Mouse (Mus musculus) brown adipose tissue, adult 24 weeks (tissue): ENCODE data around the gene Rpa1. TPM values are rescaled to one million over a fixed set of nuclear protein-coding genes. Genes with fewer than 3 reads are reported as not detected.
"Not testable (repeated sequence)": the region's sequence is repeated elsewhere in the genome, so short reads cannot be mapped to it uniquely, and the experiment has no call there.

Experiments used
- H3K27ac ChIP-seq: fragments of 200-500 bp; replicated peaks from 2 replicates; pipeline ENCODE4 v1.5.1; 2012; ENCODE audit warnings: low read depth, mild to moderate bottlenecking, low read length
- H3K4me1 ChIP-seq: fragments of 200-500 bp; 2 replicates; pipeline ENCODE4 v1.6.1; 2012; ENCODE audit warnings: low read length, mixed read lengths; ENCODE audit not compliant: control insufficient read depth, insufficient read depth, insufficient read length
- H3K4me3 ChIP-seq: fragments of 200-500 bp; 2 replicates; pipeline ENCODE4 v1.5.1; 2012; ENCODE audit warnings: low read depth, mild to moderate bottlenecking, low read length, moderate library complexity; ENCODE audit not compliant: insufficient read depth
- polyA plus RNA-seq: library from polyadenylated mRNA; stranded (reverse); fragments of >200 nt; gene quantifications from 2 replicates; pipeline ENCODE4 v1.2.4, GENCODE M21; 2012; ENCODE audit not compliant: missing spikeins, insufficient read depth, insufficient read length

Gene Rpa1
- polyA plus RNA-seq, 1 experiment, result 24.7 TPM

DNA sequence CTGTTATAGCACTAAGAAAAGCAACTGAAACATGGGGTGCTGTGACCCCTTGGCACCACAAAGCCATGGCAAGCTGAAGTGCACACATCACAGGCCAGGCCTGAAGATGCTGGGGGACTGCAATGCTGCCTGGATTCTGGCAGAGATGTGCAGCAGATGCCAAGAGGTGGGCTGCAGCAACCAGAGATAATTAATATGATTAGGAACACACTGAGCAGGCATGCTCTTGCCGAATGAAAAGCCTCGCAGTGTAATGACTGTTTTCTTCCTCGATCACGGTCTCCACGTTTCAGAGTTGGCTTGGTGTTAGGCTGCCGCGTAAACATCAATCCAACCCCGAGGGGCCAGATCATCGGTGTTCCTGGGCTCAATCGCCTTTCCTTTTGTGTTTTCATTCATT, 48.3 kb downstream of the Rpa1 start:
- Histone ChIP-seq H3K27ac (no peak overlapping the region), H3K4me1 (no peaks in the 10 kb centered on the region), H3K4me3 (no peak overlapping the region)

DNA sequence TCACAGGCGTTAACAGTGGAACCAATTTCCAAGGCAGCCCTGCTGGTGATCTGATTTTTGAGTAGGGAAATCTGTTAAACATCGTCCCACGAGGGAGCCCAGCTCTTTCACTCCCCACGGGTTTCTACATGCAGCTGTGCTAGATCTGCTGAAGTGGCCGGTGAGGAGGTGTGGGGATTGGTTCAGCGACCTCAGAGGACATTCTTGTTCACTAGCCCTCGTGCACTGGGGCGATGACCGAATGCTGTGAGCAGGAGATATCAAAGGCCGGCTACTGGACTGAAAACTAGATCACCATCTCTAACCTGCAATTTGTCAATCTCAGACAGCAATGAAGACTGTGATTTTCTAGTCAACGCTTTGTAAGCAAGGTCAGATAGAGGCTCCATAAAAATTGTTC, 49.6 kb downstream of the Rpa1 start:
- no peak overlapping the region for H3K27ac ChIP-seq

DNA sequence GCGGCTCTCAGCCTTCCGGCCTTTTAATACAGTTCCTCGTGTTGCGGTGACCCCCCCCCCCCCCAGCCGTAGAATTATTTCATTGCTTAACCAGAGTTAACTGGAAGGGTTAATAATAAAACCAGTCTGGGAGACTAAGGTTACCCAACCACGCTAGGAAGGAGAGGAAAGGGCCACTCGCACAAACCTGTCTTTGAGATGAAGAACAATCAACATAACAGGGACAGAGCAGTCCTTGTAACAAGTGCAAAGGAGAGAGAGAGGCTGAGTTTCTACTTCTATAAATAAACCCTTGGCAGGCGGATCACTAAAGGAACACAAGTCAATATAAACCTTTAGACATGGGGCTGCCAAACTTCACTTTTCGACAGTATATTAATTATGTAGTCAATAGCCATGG, 50.5 kb downstream of the Rpa1 start:
- no peak overlapping the region for H3K27ac ChIP-seq

More for the DNA sequence above, 49.6 kb downstream of the Rpa1 start:
- no peak overlapping the region for H3K4me3 ChIP-seq
- no peaks in the 10 kb centered on the region for H3K4me1 ChIP-seq

DNA sequence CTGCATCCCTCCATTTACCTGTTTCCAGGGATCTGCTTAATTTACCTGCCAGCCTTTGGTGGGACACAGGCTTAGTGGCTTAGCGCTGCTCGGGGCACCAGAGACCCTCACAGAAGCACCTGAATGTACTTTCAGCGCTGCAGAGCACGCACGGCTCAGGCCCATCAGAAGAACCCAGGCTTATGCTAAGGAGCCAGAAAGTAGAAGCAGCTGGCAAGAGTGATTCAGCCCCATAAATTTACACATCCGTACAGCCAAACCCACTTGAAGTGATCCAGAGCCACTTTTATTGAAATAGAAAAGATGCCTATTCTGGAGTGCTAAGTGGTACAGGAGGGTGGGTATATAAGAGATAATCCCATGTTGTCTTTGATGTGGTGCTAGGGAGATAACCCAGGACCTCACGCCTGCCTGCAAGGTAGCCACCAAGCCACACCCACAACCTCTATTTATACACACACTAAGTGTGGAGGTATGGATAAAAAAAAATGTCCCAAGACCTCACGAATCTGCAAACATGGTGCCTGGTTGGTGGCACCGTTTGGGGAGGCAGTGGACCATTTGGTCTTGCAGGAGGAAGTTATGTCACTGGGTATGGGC, 51.6 kb downstream of the Rpa1 start:
- Histone ChIP-seq H3K27ac (no peak overlapping the region), H3K4me1 (no peaks in the 10 kb centered on the region), H3K4me3 (no peak overlapping the region)

More for the DNA sequence above, 50.5 kb downstream of the Rpa1 start:
- H3K4me1 ChIP-seq, result no peaks in the 10 kb centered on the region
- H3K4me3 ChIP-seq, result no peak overlapping the region

DNA sequence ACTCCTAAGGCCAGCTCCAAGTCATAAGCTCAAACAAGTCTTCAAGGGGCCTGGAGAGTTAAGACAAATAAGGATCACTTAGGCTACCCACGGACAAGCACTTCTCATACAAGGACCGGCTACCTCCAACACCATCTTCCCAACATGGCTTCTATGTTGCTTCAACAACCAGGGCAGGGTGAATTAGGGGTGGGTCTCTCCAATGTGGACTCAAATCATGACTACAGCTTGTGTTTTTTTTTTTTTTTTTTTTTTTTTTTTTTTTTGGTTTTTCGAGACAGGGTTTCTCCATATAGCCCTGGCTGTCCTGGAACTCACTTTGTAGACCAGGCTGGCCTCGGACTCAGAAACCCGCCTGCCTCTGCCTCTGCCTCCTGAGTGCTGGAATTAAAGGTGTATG, 52.6 kb downstream of the Rpa1 start:
- not testable (repeated sequence) for H3K4me1 ChIP-seq, H3K27ac ChIP-seq

DNA sequence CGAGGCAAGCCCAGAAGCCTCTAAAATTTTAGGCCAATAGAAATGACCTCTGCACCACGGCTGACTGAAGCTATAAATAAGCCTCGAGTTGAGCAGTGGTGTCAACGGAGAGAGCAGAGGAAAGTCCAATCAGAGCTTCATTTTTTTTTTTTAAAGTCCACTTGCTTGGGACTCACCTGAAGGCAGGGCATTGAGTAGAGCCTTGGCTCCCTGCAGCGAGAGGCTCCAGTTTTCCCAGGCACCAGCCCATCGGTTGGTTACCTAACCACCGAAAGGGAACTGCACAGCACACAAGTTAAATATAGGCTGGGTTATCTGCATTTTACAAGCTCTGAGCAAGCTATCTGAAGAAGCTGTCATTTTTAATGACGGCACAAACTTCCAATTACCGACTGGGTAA, 53.3 kb downstream of the Rpa1 start:
- no peak overlapping the region for H3K27ac ChIP-seq

More for the DNA sequence above, 52.6 kb downstream of the Rpa1 start:
- H3K4me3 ChIP-seq, result not testable (repeated sequence)

DNA sequence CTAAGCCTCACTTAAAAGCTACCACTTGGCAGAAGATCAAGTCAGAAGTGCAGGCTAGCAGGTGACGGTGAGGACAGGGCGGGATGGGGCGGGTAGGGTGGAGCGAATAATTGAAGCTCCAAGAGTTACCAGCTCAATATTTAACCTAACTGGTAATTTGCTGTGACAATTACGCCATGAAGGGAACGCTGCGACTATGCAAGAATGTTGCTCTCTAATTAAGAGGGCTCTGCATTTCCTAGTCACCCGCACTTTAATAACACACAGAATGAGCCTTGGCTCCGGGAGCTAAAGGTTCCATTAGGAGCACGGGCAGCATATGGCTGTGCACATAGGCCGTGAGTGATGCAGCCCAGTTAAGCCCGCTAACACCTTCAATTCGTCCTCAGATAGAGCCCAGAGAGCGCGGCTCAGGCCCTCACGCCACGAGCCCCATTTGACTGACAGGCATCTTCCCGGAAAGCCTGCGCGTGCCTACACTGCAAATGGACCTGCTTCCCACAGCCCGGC, 54.2 kb downstream of the Rpa1 start:
- Histone ChIP-seq H3K4me3 (no peak overlapping the region), H3K27ac (no peak overlapping the region), H3K4me1 (no peaks in the 10 kb centered on the region)

More for the DNA sequence above, 53.3 kb downstream of the Rpa1 start:
- Histone ChIP-seq H3K4me3 (no peak overlapping the region), H3K4me1 (no peaks in the 10 kb centered on the region)

DNA sequence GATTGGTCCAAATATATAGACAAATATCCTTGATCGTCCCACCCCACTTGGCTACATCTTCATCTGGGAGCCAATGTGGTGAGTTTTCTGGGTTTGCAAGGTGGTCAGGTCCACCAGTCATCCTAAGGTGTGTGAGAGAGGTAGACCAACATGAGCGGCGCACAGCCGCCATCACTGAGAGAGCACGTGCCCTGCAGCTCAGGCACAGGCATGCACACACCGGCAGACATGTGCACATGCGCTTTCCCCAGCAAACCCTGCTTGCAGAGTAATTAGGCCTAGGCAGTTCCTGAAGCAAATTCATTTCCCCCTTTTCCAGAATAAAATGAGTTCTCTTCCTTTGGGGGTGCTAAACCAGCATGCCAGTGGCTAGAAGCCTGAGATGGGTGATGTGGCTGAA, 55.8 kb downstream of the Rpa1 start:
- Histone ChIP-seq H3K27ac (no peak overlapping the region), H3K4me1 (no peaks in the 10 kb centered on the region), H3K4me3 (no peak overlapping the region)

DNA sequence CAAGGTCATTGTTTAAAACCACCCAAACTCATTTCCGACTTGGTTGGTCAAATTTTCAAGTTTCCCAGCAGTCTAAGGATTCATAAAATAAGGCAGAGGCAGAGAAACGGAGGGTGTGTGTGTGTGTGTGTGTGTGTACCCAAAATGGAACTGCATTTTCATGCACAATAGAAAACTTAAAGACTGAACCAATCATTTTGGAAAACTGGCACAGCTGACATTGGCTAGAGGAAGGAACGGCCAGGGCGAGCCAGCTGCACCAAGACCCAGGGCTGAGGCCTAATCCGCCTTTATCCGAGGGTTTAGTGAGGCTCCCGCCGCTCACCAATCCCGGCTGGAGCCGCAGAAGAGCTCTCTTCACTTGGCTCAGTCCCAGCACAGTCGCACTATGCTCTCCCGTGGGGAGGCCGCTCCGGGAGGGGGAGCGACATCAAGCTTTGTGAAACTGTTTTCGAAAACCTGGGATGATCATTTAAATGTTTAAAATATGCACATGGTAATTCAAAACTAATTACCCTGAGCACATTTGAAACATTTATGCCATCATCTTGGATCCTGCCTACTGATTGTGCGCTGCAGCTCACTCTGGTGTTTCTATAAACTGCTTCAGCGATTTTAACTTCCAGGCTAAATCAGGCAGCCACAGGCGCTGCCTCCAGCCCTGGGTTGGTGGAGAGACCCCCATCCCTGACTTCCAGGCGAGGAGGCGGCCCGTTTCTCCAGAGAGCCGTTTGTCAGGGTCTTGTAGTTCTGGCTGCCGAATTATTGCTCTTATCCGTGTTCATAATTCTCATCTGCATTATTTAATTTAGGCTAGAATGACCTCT, 56.5 kb downstream of the Rpa1 start:
- no peak overlapping the region for H3K4me3 ChIP-seq
- H3K4me1 ChIP-seq, result no peaks in the 10 kb centered on the region
- H3K27ac ChIP-seq, result no peak overlapping the region

DNA sequence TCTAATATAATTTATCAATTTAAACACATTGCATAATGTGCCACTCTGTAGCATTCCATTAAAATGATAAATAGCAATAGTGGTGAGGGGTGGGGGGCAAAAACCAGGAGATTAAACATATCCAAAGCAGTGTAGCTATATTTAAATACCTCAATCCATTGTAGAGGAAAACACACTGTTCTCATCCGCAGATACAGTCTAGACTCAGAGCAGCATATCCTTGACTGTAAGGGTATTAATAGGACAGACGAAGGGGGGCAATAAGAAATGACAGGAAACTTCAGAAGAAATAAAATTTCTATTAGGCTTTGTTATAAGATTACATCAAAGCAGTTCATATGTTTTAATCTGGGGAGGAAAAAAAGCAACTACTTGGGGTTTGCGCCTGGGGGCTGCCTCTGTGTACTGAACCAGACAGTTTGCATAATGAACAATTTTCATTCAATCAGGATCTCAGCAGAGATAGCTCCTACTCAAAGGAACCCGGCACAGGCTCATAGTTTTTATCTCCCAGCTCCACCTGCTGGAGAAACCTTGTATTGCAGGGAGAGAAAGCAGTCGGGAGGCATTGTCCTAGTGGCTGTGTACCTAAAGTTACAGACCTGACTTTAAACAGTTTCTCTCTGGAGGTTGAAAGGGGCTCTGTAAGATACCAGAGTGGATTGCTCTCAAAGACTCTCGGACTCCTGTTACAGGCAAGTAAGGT, 57.4 kb downstream of the Rpa1 start:
- Histone ChIP-seq H3K4me3 (no peak overlapping the region), H3K4me1 (no peaks in the 10 kb centered on the region), H3K27ac (no peak overlapping the region)

DNA sequence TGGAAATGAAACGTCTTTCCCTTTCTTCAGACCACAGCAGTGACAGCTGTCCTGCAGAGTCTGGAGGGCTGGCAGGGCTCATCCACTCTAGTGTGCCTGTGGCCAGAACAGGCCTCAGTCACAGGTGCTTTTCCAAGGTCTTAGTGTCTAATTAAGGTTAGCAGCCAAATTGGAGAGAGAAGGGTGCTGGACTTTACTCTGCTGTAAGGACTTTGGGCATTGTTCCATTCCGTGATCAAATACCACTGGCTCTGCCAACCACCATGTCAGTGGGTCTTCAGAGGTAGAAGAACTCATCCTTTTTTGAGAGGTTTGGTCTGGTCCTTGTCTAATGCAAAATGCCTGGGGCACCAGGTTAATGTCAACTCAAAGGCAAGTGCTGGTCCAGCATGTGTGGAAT, 59.0 kb downstream of the Rpa1 start:
- H3K27ac ChIP-seq, result no peak overlapping the region
- H3K4me3 ChIP-seq, result no peak overlapping the region
- no peaks in the 10 kb centered on the region for H3K4me1 ChIP-seq

DNA sequence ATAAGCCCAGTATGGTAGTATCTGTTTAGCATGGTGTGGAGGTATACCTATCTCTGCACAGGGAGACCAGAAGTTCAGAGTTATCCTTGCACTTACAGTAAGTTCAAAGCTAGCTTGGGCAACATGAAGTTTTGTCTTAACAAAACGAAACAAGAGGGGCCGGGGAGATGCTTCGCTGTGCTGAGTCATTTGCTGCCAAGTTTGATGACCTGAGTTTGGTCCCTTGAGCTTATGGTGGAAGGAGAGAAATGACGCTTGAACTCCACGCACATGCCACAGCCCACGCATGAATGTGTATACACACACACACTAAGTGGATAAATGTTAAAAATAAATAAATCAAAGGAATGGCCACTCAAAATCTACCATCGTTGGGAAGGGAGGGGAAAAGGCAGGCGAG, 59.6 kb downstream of the Rpa1 start:
- Histone ChIP-seq H3K27ac (no peak overlapping the region), H3K4me3 (no peak overlapping the region), H3K4me1 (no peaks in the 10 kb centered on the region)

DNA sequence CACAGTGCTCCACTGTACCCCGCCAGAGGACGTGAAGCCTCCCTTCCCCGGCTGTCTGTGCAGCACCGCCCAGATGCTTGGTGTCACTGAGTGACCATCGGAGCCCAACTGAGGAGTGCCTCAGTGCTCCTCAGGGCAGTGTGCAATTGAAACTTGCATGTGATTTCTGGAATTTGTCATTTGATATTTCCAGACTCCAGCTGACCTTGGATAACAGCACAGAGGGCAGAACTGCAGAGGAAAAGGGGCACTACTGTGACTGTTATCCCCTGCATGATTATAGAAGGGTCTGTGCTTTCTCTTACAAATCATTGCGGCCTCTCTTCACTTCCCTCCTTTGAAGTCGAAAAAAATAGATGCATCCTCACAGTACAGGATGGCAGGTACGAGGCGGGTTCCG, 60.2 kb downstream of the Rpa1 start:
- Histone ChIP-seq H3K4me3 (no peak overlapping the region), H3K27ac (no peak overlapping the region), H3K4me1 (no peaks in the 10 kb centered on the region)

DNA sequence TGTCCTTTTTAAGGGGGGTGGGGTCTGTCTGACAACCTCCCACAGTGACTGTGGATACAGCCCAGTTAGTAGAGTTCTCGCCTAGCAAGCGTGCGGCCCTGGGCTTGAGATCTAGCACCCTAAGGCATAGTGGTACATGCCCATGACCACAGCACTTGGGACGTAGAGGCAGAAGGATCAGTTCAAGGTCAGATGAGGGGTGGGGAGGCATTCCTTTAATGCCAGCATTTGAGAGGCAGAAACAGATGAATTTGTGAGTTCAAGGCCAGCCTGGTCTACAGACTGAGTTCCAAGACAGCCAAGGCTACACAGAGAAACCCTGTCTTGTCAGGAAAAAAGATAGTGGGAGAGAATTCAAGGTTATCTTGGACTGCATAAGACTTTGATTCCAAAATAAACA, 61.3 kb downstream of the Rpa1 start:
- H3K27ac ChIP-seq, result no peak overlapping the region
- H3K4me1 ChIP-seq, result no peaks in the 10 kb centered on the region
- H3K4me3 ChIP-seq, result no peak overlapping the region

DNA sequence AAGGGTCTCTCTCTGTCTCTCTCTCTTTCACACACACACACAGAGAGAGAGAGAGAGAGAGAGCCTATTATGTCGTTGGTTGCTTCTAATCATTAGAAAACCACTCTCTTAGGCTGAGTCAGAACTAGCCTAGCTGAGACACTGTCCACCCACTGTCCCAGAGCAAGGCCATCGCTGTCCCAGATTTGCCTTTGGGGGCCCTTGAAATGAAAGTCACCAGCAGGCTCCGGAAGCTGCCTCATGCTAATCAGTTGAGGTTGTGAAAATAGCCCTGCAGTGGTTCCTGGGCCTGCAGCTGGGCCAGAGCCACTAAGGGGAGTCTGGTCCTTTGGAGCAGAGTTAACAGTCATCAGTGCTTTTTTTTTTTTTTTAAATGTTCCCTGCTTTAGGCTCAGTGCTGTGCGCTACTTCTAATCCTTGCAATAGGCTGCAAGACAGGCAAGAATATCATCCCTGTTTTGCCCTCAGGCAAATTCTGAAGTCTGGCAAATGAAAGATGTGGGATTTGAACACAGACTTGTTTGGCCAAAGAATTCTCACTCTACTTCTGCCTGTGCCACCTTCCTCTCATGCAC, 62.1 kb downstream of the Rpa1 start:
- Histone ChIP-seq H3K27ac (no peak overlapping the region), H3K4me1 (no peaks in the 10 kb centered on the region), H3K4me3 (no peak overlapping the region)
